Mouse (Mus musculus): ENCODE data around the gene Loxl1. TPM values are rescaled to one million over a fixed set of nuclear protein-coding genes. Genes with fewer than 3 reads are reported as not detected.

The Loxl1 gene
- polyA plus RNA-seq, 1 experiment from 2014 or later: 47.0 TPM

GRCm38 (mm10) chr9:58289090-58289489, 23.9 kb downstream of the Loxl1 start:
- no peak overlapping the region for H3K9ac ChIP-seq (ENCODE audit: low read length)
- H3K9me3 ChIP-seq (replicated peaks; ENCODE audit: control insufficient read depth, low read length): no peaks in the 10 kb centered on the region
- no peaks in the 10 kb centered on the region for H3K27me3 ChIP-seq (ENCODE audit: control insufficient read depth, insufficient read depth, low read length)
- WGBS: 68% methylated on average over 1 of the region's 1 CpGs
- no peaks in the 10 kb centered on the region for H3K36me3 ChIP-seq (ENCODE audit: control insufficient read depth, insufficient read depth)
- no peaks in the 10 kb centered on the region for H3K4me1 ChIP-seq (ENCODE audit: control insufficient read depth, insufficient read depth, low read length)
- no peak overlapping the region for H3K4me2 ChIP-seq (ENCODE audit: low read depth, low read length)
- no peak overlapping the region for H3K27ac ChIP-seq (ENCODE audit: low read length)
- no peak overlapping the region for H3K4me3 ChIP-seq (ENCODE audit: low read length)
- ATAC-seq (replicated peaks; ENCODE audit: extremely low read depth, insufficient read depth, low FRiP score): no peak

- 48% methylated on average over 7 of the region's 7 CpGs for WGBS
- H3K27ac ChIP-seq (ENCODE audit: low read length): no peak overlapping the region; the same call in 1 of the 2 replicates
Observed at GRCm38 (mm10) chr9:58283431-58283830, 29.6 kb downstream of the Loxl1 start.

GRCm38 (mm10) chr9:58281597-58281996, 31.4 kb downstream of the Loxl1 start:
- no peak for ATAC-seq (replicated peaks; ENCODE audit: extremely low read depth, insufficient read depth, low FRiP score)
- H3K4me3 ChIP-seq (ENCODE audit: low read length): no peak overlapping the region
- H3K27me3 ChIP-seq (ENCODE audit: control insufficient read depth, insufficient read depth, low read length): no peaks in the 10 kb centered on the region
- H3K9me3 ChIP-seq (replicated peaks; ENCODE audit: control insufficient read depth, low read length): no peaks in the 10 kb centered on the region
- peaks cover 7% of the 10 kb centered on the region; the same call in 1 of the 2 replicates for H3K4me1 ChIP-seq (ENCODE audit: control insufficient read depth, insufficient read depth, low read length)
- H3K9ac ChIP-seq (ENCODE audit: low read length): no peak overlapping the region
- H3K27ac ChIP-seq (ENCODE audit: low read length): no peak overlapping the region
- H3K36me3 ChIP-seq (ENCODE audit: control insufficient read depth, insufficient read depth): no peaks in the 10 kb centered on the region
- WGBS: 68% methylated on average over 3 of the region's 3 CpGs
- no peak overlapping the region for H3K4me2 ChIP-seq (ENCODE audit: low read depth, low read length)

More at GRCm38 (mm10) chr9:58283431-58283830, 29.6 kb downstream of the Loxl1 start:
- no peak overlapping the region for H3K4me2 ChIP-seq (ENCODE audit: low read depth, low read length)
- H3K36me3 ChIP-seq (ENCODE audit: control insufficient read depth, insufficient read depth): no peaks in the 10 kb centered on the region
- no peak for ATAC-seq (replicated peaks; ENCODE audit: extremely low read depth, insufficient read depth, low FRiP score)
- H3K9ac ChIP-seq (ENCODE audit: low read length): no peak overlapping the region
- no peak overlapping the region for H3K4me3 ChIP-seq (ENCODE audit: low read length)
- no peaks in the 10 kb centered on the region for H3K9me3 ChIP-seq (replicated peaks; ENCODE audit: control insufficient read depth, low read length)
- H3K27me3 ChIP-seq (ENCODE audit: control insufficient read depth, insufficient read depth, low read length): no peaks in the 10 kb centered on the region
- H3K4me1 ChIP-seq (ENCODE audit: control insufficient read depth, insufficient read depth, low read length): peaks cover 7% of the 10 kb centered on the region; the same call in 1 of the 2 replicates

DNA sequence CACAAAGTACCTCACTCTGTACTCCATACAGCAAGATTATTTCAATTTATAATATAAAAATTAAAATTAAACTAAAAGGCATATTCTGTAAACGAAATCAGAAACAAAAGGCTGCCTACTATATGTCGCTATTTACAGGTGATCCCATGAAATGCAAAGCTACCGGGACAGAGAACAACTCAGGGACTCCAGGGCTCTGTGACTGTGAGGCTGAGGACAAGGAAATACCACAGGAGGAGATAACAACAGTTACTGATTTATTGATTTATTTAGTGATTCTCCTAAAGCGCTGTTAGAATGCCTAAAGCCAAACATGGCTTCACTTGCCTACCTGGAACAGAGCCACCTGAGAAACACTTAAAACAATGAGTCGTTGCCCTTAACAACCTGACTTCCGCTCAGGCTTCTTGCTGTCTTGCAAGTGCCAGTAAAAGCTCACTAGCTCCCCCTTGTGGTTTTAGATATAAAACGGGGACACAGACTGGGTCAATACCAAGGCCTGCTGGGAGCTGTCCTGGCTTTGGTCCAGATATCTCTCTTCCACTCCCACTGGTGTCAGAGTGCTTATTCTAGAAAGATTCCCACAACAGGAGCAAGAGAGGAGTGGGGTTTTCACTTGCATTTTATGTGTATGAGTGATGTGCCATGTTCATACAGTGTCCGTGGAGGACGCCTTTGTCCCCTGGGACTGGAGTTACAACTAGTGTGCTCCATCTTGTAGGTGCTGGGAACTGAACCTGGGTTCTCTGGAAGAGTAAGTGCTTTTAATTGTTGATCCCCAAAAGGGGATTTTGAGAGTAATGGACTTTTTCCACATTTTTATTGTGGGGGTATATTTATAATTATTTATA, 32.5 kb downstream of the Loxl1 start:
- no peak overlapping the region for H3K9ac ChIP-seq (ENCODE audit: low read length)
- H3K9me3 ChIP-seq (replicated peaks; ENCODE audit: control insufficient read depth, low read length): no peaks in the 10 kb centered on the region
- H3K4me3 ChIP-seq (ENCODE audit: low read length): no peak overlapping the region
- no peaks in the 10 kb centered on the region for H3K36me3 ChIP-seq (ENCODE audit: control insufficient read depth, insufficient read depth)
- peak; percentile 63; the same call in 1 of the 2 replicates for ATAC-seq (replicated peaks; ENCODE audit: extremely low read depth, insufficient read depth, low FRiP score)
- peaks cover 11% of the 10 kb centered on the region for H3K4me1 ChIP-seq (ENCODE audit: control insufficient read depth, insufficient read depth, low read length)
- no peaks in the 10 kb centered on the region for H3K27me3 ChIP-seq (ENCODE audit: control insufficient read depth, insufficient read depth, low read length)
- 40% methylated on average over 9 of the region's 9 CpGs for WGBS
- H3K4me2 ChIP-seq (ENCODE audit: low read depth, low read length): no peak overlapping the region
- H3K27ac ChIP-seq (ENCODE audit: low read length): no peak overlapping the region

DNA sequence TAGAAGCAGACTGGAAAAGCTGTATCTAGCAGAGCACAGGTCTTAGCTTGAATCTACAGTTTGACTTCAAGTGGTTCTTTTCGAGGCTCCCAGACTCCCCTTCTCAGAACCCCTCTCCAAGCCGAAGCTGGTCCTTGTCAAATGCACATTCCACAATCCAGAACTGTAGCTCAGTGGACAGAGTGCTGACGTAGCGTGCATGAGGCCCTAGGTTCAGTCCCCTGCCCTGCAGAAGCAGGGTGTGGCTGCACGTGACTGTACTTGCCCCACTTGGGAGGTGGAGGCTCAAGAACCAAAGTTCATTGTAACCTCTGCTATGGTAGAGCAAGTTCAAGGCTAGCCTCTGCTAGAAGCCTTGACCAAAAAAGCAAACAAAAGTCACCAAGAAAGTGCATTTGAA, 33.2 kb downstream of the Loxl1 start:
- Histone ChIP-seq H3K27ac (ENCODE audit: low read length) (no peak overlapping the region), H3K4me2 (ENCODE audit: low read depth, low read length) (no peak overlapping the region), H3K4me3 (ENCODE audit: low read length) (no peak overlapping the region), H3K4me1 (ENCODE audit: control insufficient read depth, insufficient read depth, low read length) (peaks cover 18% of the 10 kb centered on the region), H3K9me3 (replicated peaks; ENCODE audit: control insufficient read depth, low read length) (no peaks in the 10 kb centered on the region), H3K36me3 (ENCODE audit: control insufficient read depth, insufficient read depth) (no peaks in the 10 kb centered on the region), H3K9ac (ENCODE audit: low read length) (no peak overlapping the region), H3K27me3 (ENCODE audit: control insufficient read depth, insufficient read depth, low read length) (no peaks in the 10 kb centered on the region)
- no peak for ATAC-seq (replicated peaks; ENCODE audit: extremely low read depth, insufficient read depth, low FRiP score)
- WGBS: 33% methylated on average over 5 of the region's 5 CpGs

DNA sequence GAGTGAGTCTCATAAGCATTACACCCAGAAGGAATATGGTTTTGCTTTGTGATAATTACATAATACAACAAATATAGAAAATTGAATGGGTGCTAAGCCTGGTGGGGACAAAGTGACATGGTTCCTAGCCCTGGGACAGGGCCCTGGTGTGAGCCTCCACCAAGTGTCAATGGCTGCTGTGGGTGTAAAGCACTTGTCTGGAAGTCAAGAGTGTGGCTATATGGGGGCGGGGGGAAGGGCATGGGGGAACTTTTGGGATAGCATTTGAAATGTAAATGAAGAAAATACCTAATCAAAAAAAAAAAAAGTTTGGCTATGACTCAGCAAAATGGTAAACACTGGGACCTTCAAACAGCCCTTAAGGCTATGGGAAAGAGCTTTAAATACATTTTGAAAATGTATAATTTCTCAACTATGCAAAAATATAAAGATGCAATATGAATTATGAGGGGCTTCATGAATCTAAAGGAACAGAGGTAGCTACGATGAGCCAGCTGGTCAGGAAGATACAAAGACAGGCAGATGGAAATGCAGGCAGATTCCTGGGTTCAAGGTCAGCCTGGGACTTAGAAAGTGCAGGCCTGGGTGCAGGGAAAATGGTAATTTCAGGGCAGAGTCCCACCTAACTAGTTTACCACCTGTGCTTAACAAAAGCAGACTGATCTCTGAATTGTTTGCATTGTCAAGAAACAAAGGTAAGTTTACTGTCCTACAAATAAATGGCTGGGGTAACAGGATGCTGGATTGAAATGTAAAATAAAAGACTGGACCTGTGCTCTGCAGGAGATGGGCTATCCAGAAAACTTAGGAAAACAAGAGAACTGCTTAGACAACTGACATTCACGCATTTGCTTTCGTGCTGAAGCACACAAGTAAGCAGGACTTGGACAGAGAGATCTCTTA, 33.9 kb downstream of the Loxl1 start:
- H3K27me3 ChIP-seq (ENCODE audit: control insufficient read depth, insufficient read depth, low read length): no peaks in the 10 kb centered on the region
- H3K36me3 ChIP-seq (ENCODE audit: control insufficient read depth, insufficient read depth): no peaks in the 10 kb centered on the region
- H3K4me2 ChIP-seq (ENCODE audit: low read depth, low read length): no peak overlapping the region
- no peaks in the 10 kb centered on the region for H3K9me3 ChIP-seq (replicated peaks; ENCODE audit: control insufficient read depth, low read length)
- H3K27ac ChIP-seq (ENCODE audit: low read length): no peak overlapping the region
- 74% methylated on average over 4 of the region's 4 CpGs for WGBS
- ATAC-seq (replicated peaks; ENCODE audit: extremely low read depth, insufficient read depth, low FRiP score): no peak
- peaks cover 25% of the 10 kb centered on the region for H3K4me1 ChIP-seq (ENCODE audit: control insufficient read depth, insufficient read depth, low read length)
- no peak overlapping the region for H3K4me3 ChIP-seq (ENCODE audit: low read length)
- H3K9ac ChIP-seq (ENCODE audit: low read length): no peak overlapping the region

DNA sequence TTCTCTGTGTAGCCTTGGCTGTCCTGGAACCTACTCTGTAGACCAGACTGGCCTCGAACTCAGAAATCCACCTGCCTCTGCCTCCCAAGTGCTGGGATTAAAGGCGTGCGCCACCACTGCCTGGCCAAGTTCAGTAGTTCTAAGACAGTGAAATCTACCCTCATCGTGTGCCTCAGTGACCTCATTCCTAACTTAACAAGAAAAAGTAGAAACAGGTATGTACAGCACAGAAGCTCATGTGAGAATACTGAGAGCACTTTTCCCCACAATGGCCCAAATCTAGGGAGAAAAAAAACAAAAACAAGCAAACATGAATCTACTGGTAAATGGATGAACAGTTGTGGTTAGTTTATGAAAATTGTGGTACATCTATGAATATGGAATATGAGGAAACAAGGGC, 34.7 kb downstream of the Loxl1 start:
- H3K36me3 ChIP-seq (ENCODE audit: control insufficient read depth, insufficient read depth): no peaks in the 10 kb centered on the region
- H3K27ac ChIP-seq (ENCODE audit: low read length): no peak overlapping the region
- no peak overlapping the region for H3K4me2 ChIP-seq (ENCODE audit: low read depth, low read length)
- no peak overlapping the region for H3K4me3 ChIP-seq (ENCODE audit: low read length)
- no peaks in the 10 kb centered on the region for H3K9me3 ChIP-seq (replicated peaks; ENCODE audit: control insufficient read depth, low read length)
- H3K27me3 ChIP-seq (ENCODE audit: control insufficient read depth, insufficient read depth, low read length): no peaks in the 10 kb centered on the region
- no peak overlapping the region for H3K9ac ChIP-seq (ENCODE audit: low read length)
- H3K4me1 ChIP-seq (ENCODE audit: control insufficient read depth, insufficient read depth, low read length): peaks cover 24% of the 10 kb centered on the region
- ATAC-seq (replicated peaks; ENCODE audit: extremely low read depth, insufficient read depth, low FRiP score): no peak
- WGBS: 92% methylated on average over 4 of the region's 4 CpGs

GRCm38 (mm10) chr9:58276346-58276745, 36.6 kb downstream of the Loxl1 start:
- Histone ChIP-seq H3K4me3 (ENCODE audit: low read length) (no peak overlapping the region), H3K27me3 (ENCODE audit: control insufficient read depth, insufficient read depth, low read length) (no peaks in the 10 kb centered on the region), H3K27ac (ENCODE audit: low read length) (no peak overlapping the region), H3K4me1 (ENCODE audit: control insufficient read depth, insufficient read depth, low read length) (peaks cover 20% of the 10 kb centered on the region), H3K36me3 (ENCODE audit: control insufficient read depth, insufficient read depth) (no peaks in the 10 kb centered on the region), H3K9me3 (replicated peaks; ENCODE audit: control insufficient read depth, low read length) (no peaks in the 10 kb centered on the region), H3K4me2 (ENCODE audit: low read depth, low read length) (no peak overlapping the region), H3K9ac (ENCODE audit: low read length) (no peak overlapping the region)
- WGBS: 72% methylated on average over 5 of the region's 5 CpGs
- ATAC-seq (replicated peaks; ENCODE audit: extremely low read depth, insufficient read depth, low FRiP score): no peak

GRCm38 (mm10) chr9:58275797-58276196, 37.2 kb downstream of the Loxl1 start:
- ATAC-seq (replicated peaks; ENCODE audit: extremely low read depth, insufficient read depth, low FRiP score): no peak
- Histone ChIP-seq H3K4me3 (ENCODE audit: low read length) (no peak overlapping the region), H3K36me3 (ENCODE audit: control insufficient read depth, insufficient read depth) (no peaks in the 10 kb centered on the region), H3K27me3 (ENCODE audit: control insufficient read depth, insufficient read depth, low read length) (no peaks in the 10 kb centered on the region), H3K9me3 (replicated peaks; ENCODE audit: control insufficient read depth, low read length) (no peaks in the 10 kb centered on the region), H3K4me1 (ENCODE audit: control insufficient read depth, insufficient read depth, low read length) (peaks cover 20% of the 10 kb centered on the region), H3K27ac (ENCODE audit: low read length) (peak overlapping the region; percentile 79), H3K4me2 (ENCODE audit: low read depth, low read length) (peak overlapping the region; percentile 47), H3K9ac (ENCODE audit: low read length) (peak overlapping the region; percentile 52; the same call in 1 of the 2 replicates)
- 75% methylated on average over 3 of the region's 3 CpGs for WGBS

Measured in heart, embryonic 16.5 days (tissue).